Comparison of ENCODE assay signal across 18 mouse cellular contexts in the genomic region with DNA sequence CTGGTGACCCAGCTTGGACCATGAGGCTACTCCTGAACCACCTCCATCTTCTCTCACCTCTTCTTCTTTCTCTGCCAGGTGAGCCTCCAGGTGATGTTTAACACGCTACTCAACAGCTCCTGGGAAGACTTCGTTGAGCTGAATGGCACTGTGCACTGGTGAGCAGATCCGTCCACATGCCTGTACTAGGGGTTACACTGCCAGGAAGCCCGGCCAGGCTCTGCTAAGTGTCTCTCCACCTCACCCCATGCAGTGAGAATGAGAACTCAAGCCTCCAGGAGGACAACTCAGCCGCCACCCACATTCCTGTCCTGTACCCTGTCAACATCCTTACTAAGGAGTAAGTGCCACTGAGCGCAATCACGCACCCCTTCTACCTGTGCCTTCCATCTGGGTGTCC. TPM values are rescaled to one million over a fixed set of nuclear protein-coding genes. Genes with fewer than 3 reads are reported as not detected.
A peak's percentile ranks its signal among the peaks of the same experiment; 100 is the strongest.
DNase-seq lines count a peak whose midpoint lies in the region; ATAC-seq and TF ChIP-seq lines count a peak whose summit lies in the region.
"Had no signal": no experiment of that assay in that cellular context is flagged by ENCODE, and none has a peak within 500 bp of the region (broad histone marks: within the 10 kb centered on the region; RNA-seq: fewer than 3 reads in every experiment).

No protein-coding gene starts in this region.

- TF ChIP-seq EP300 in lung, postnatal 0 days (IDR thresholded peaks at IDR 0.05) = no peak

- no peaks in the 10 kb centered on the region for H3K9me3 ChIP-seq in lung, postnatal 0 days (ENCODE audit: low read length)
- H3K9me3 ChIP-seq: G1E had no signal

- no peak overlapping the region for H3K9ac ChIP-seq in lung, postnatal 0 days (replicated peaks; ENCODE audit: low read depth)

- H3K36me3 ChIP-seq in lung, postnatal 0 days (ENCODE audit: insufficient read depth, low read length) = no peaks in the 10 kb centered on the region
- H3K36me3 ChIP-seq: G1E had no signal

- no peak for DNase-seq in lung, postnatal 0 days (ENCODE audit: low spot score)
- no peak for DNase-seq in lung, postnatal 10 days
- DNase-seq: adrenal gland, adult 2 months; adrenal gland, adult 8-10 months; adrenal gland, postnatal 10 days; adrenal gland, postnatal 14 days; adrenal gland, postnatal 25 days; adrenal gland, postnatal 36 days; B cell, adult 2 months; cerebellum, adult 11 months; cerebellum, adult 11-12 months; cerebellum, adult 18-20 months; cerebellum, adult 2 months had no signal

- peak; percentile 53 for ATAC-seq in lung, postnatal 0 days
- ATAC-seq: activated CD4-positive, CD25-positive, alpha-beta regulatory T cell, adult 4 months; CD4-positive, CD25-positive, alpha-beta regulatory T cell, adult 4 months; Patski had no signal

- H3K27me3 ChIP-seq in lung, postnatal 0 days (replicated peaks; ENCODE audit: insufficient read depth, low read length) = no peaks in the 10 kb centered on the region
- H3K27me3 ChIP-seq: CH12.LX, Patski had no signal

- TF ChIP-seq CTCF in lung, postnatal 0 days (IDR thresholded peaks at IDR 0.05) = no peak

- no peak overlapping the region for H3K27ac ChIP-seq in lung, postnatal 0 days (ENCODE audit: low read length)

- WGBS in lung, postnatal 0 days = 59% methylated on average over 7 of the region's 7 CpGs

- no peak overlapping the region for H3K4me3 ChIP-seq in lung, postnatal 0 days (ENCODE audit: low read depth, low read length)

- H3K4me2 ChIP-seq in lung, postnatal 0 days (replicated peaks; ENCODE audit: low read depth, low read length) = no peak overlapping the region

- no peaks in the 10 kb centered on the region for H3K4me1 ChIP-seq in lung, postnatal 0 days (ENCODE audit: insufficient read depth, low read depth, low read length)

RNA-seq across cellular contexts. Expression of a gene that starts 20.4 kb away (rescaled TPM):
- 12.5 and 12.8 TPM in 2 replicates for polyA plus RNA-seq in lung, postnatal 0 days (2015; fragmentation: Nextera tagmentation; extraction: Ambion mirVana)
- polyA plus RNA-seq: CD4-positive, CD25-positive, alpha-beta regulatory T cell, adult 4 months had no signal

RNA-seq across cellular contexts. Expression of a gene that starts 28.9 kb away (rescaled TPM):
- 3.7 and 3.8 TPM in 2 replicates for polyA plus RNA-seq in lung, postnatal 0 days (2015; fragmentation: Nextera tagmentation; extraction: Ambion mirVana)

RNA-seq across cellular contexts. Expression of a gene that starts 50.9 kb away (rescaled TPM):
- polyA plus RNA-seq in lung, postnatal 0 days (2015; fragmentation: Nextera tagmentation; extraction: Ambion mirVana) = 7.3 and 7.9 TPM in 2 replicates

RNA-seq across cellular contexts. Expression of a gene that starts 51.1 kb away (rescaled TPM):
- 59.4 and 66.9 TPM in 2 replicates for polyA plus RNA-seq in lung, postnatal 0 days (2015; fragmentation: Nextera tagmentation; extraction: Ambion mirVana)
